Mouse (Mus musculus): ENCODE measurements around the gene Esp15. TPM values are rescaled to one million over a fixed set of nuclear protein-coding genes. Genes with fewer than 3 reads are reported as not detected.

The Esp15 gene
- not detected in 2 replicates for polyA plus RNA-seq (2015; fragmentation: Nextera tagmentation; extraction: Ambion mirVana)

GRCm38 (mm10) chr17:39640654-39641053 is at the start of gene Esp15:
Esp15 (plus strand) TSS chr17:39640954.

Other genes with a start within 250 kb of the Esp15 start
- not detected in 2 replicates for gene Esp18, start 234.6 kb upstream of the Esp15 start, polyA plus RNA-seq (2015; fragmentation: Nextera tagmentation; extraction: Ambion mirVana)
- gene Esp16, start 104.8 kb upstream of the Esp15 start, polyA plus RNA-seq (2015; fragmentation: Nextera tagmentation; extraction: Ambion mirVana) = not detected in 2 replicates

Measured in skeletal muscle tissue, postnatal 0 days (tissue).